Mouse (Mus musculus) small intestine, adult 2 months (tissue): ENCODE results near the gene Evx2. TPM values are rescaled to one million over a fixed set of nuclear protein-coding genes. Genes with fewer than 3 reads are reported as not detected.

ENCODE experiments used
- H3K27ac ChIP-seq: fragments of 200-500 bp; 2 replicates; pipeline ENCODE4 v1.5.1; 2012; ENCODE audit warnings: low read depth, low read length, control low read depth, inconsistent platforms; ENCODE audit not compliant: insufficient read depth
- H3K27me3 ChIP-seq: fragments of 200-500 bp; 2 replicates; pipeline ENCODE4 v1.6.1; 2012; ENCODE audit warnings: mild to moderate bottlenecking, moderate library complexity, low read length, inconsistent platforms; ENCODE audit not compliant: control insufficient read depth, insufficient read depth
- H3K36me3 ChIP-seq: fragments of 200-500 bp; 2 replicates; pipeline ENCODE4 v1.6.1; 2012; ENCODE audit warnings: mild to moderate bottlenecking, low read length, control low read depth, inconsistent platforms; ENCODE audit not compliant: control insufficient read depth, insufficient read depth
- H3K4me1 ChIP-seq: fragments of 200-500 bp; 2 replicates; pipeline ENCODE4 v1.6.1; 2012; ENCODE audit warnings: low read length, inconsistent platforms, mixed read lengths; ENCODE audit not compliant: control insufficient read depth, insufficient read depth, insufficient read length
- H3K4me3 ChIP-seq: fragments of 200-500 bp; 2 replicates; pipeline ENCODE4 v1.5.1; 2012; ENCODE audit warnings: low read depth, mild to moderate bottlenecking, control low read depth, inconsistent platforms, low read length, moderate library complexity
- CTCF ChIP-seq: fragments of 200-500 bp; IDR thresholded peaks from 2 replicates; pipeline ENCODE4 v1.5.1; 2012; ENCODE audit warnings: low read depth, mild to moderate bottlenecking, control low read depth, inconsistent platforms, low read length, moderate library complexity, mixed read lengths; ENCODE audit not compliant: insufficient replicate concordance, insufficient read length; ENCODE audit errors: extremely low read depth
- POLR2A ChIP-seq: fragments of 200-500 bp; IDR thresholded peaks from 2 replicates; pipeline ENCODE4 v1.6.1; 2012; ENCODE audit warnings: low read depth, mild to moderate bottlenecking, control low read depth, inconsistent platforms, low read length, moderate library complexity
- WGBS: fragments of 180-500 bp; shearing (Covaris S2); methylation state at CpG from one replicate; pipeline ENCODE4 v1.1.7; 2018; 5-methylcytosine and 5-hydroxymethylcytosine counted together
- polyA plus RNA-seq: library from polyadenylated mRNA; depleted of rRNA; stranded (reverse); fragments of >200 nt; gene quantifications from 2 replicates; pipeline ENCODE4 v1.2.3, GENCODE M21; 2012

Evx2 gene
- polyA plus RNA-seq, 1 experiment, result not detected

GRCm38 (mm10) chr2:74684106-74684505 lies 24.7 kb upstream of the Evx2 start:
- TF ChIP-seq POLR2A (no peak), CTCF (no peak)
- H3K4me3 ChIP-seq, result no peak overlapping the region
- 9% methylated on average over 12 of the region's 12 CpGs for WGBS
- H3K36me3 ChIP-seq, result no peaks in the 10 kb centered on the region
- H3K27me3 ChIP-seq, result peaks cover 76% of the 10 kb centered on the region
- no peak overlapping the region for H3K27ac ChIP-seq
- peaks cover 3% of the 10 kb centered on the region; the same call in 1 of the 2 replicates for H3K4me1 ChIP-seq

GRCm38 (mm10) chr2:74683471-74683951 lies 24.2 kb upstream of the Evx2 start:
- peaks cover 78% of the 10 kb centered on the region for H3K27me3 ChIP-seq
- WGBS, result 4% methylated on average over 18 of the region's 18 CpGs

DNA sequence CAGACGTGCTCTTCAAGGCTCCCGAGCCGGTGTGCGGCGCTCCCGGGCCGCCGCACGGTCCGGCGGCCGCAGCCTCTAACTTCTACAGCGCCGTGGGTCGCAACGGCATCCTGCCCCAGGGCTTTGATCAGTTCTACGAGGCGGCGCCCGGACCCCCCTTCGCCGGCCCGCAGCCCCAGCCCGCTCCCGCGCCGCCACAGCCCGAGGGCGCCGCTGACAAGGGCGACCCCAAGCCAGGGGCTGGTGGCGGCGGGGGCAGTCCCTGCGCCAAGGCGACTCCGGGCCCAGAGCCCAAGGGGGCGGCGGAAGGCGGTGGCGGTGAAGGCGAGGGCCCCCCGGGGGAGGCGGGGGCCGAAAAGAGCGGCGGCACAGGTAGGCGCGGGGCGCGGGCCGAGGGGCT lies 23.4 kb upstream of the Evx2 start:
- Histone ChIP-seq H3K4me1 (peaks cover 3% of the 10 kb centered on the region; the same call in 1 of the 2 replicates), H3K27me3 (peaks cover 79% of the 10 kb centered on the region), H3K27ac (no peak overlapping the region), H3K4me3 (no peak overlapping the region), H3K36me3 (no peaks in the 10 kb centered on the region)
- WGBS, result 3% methylated on average over 51 of the region's 51 CpGs
- TF ChIP-seq CTCF (no peak), POLR2A (no peak)

More at GRCm38 (mm10) chr2:74683471-74683951, 24.2 kb upstream of the Evx2 start:
- no peak for TF ChIP-seq CTCF
- TF ChIP-seq POLR2A, result no peak
- no peak overlapping the region for H3K27ac ChIP-seq
- no peak overlapping the region for H3K4me3 ChIP-seq
- peaks cover 3% of the 10 kb centered on the region; the same call in 1 of the 2 replicates for H3K4me1 ChIP-seq
- no peaks in the 10 kb centered on the region for H3K36me3 ChIP-seq

DNA sequence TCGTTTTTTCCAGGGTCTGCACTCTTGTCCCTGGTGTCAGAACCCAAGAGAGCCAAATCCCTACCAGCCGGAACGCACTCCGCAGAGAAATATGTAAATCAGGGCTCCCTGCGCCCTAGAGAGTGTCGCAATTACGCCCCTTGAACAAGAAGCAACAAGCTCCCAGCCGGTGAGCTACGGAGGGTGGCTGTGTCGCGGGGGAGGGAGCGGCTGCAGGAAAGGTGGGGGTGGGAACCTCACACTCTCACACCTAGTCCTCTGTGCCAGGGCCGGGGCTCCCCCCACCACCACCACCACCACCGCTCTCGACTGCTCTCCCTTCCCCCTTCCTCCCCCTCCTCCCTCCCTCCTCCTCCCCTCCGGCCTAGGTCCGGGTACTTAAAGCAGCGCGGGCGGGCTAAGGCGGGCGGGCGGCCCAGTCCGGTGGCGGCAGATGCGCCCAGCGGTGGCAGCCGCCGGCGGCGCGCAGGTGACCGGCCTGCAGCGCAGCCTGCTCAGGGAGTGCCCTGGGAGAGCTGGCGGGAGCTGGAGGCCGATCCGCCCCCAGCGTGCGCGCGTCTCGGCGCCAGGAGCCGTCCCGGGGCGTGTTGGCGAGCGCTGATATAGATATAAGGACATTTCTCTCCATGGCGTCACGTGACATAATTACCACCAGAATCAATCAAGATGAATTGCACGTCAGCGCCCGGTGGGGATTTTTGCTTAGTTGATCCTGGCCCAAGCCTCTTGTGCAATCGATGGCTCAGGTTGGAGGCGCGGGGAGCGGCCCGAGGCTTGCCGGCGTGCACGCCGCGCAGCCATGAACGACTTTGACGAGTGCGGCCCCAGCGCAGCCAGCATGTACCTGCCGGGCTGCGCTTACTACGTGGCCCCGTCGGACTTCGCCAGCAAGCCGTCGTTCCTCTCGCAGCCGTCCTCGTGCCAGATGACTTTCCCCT lies 22.5 kb upstream of the Evx2 start:
- Histone ChIP-seq H3K27me3 (peaks cover 75% of the 10 kb centered on the region), H3K4me3 (no peak overlapping the region)
- 4% methylated on average over 74 of the region's 78 CpGs for WGBS

GRCm38 (mm10) chr2:74680561-74681398 lies 21.4 kb upstream of the Evx2 start:
- no peaks in the 10 kb centered on the region for H3K36me3 ChIP-seq
- H3K4me1 ChIP-seq, result peaks cover 3% of the 10 kb centered on the region; the same call in 1 of the 2 replicates
- 5% methylated on average over 21 of the region's 21 CpGs for WGBS
- no peak overlapping the region for H3K4me3 ChIP-seq
- no peak overlapping the region for H3K27ac ChIP-seq
- TF ChIP-seq CTCF (no peak), POLR2A (no peak)
- peaks cover 83% of the 10 kb centered on the region for H3K27me3 ChIP-seq

More for the DNA sequence above, 22.5 kb upstream of the Evx2 start:
- peaks cover 3% of the 10 kb centered on the region; the same call in 1 of the 2 replicates for H3K4me1 ChIP-seq
- no peaks in the 10 kb centered on the region for H3K36me3 ChIP-seq
- no peak for TF ChIP-seq CTCF
- H3K27ac ChIP-seq, result no peak overlapping the region

GRCm38 (mm10) chr2:74679980-74680379 lies 20.6 kb upstream of the Evx2 start:
- 4% methylated on average over 23 of the region's 23 CpGs for WGBS
- peaks cover 3% of the 10 kb centered on the region; the same call in 1 of the 2 replicates for H3K4me1 ChIP-seq
- H3K27me3 ChIP-seq, result peaks cover 91% of the 10 kb centered on the region
- no peak overlapping the region for H3K27ac ChIP-seq
- no peaks in the 10 kb centered on the region for H3K36me3 ChIP-seq
- TF ChIP-seq POLR2A (no peak), CTCF (no peak)
- H3K4me3 ChIP-seq, result no peak overlapping the region
